Comparison of ENCODE assay signal across 8 mouse cellular contexts in genomic region chr3:95988969-95989368, GRCm38 (mm10). TPM values are rescaled to one million over a fixed set of nuclear protein-coding genes. Genes with fewer than 3 reads are reported as not detected.
DNase-seq lines count a peak whose midpoint lies in the region; ATAC-seq and TF ChIP-seq lines count a peak whose summit lies in the region.

No protein-coding gene starts in this region.

- no peak for TF ChIP-seq POLR2A in brain, embryonic 14.5 days (IDR thresholded peaks at IDR 0.05; ENCODE audit: borderline replicate concordance, extremely low read depth, insufficient read depth, insufficient read length, poor library complexity, severe bottlenecking)

- H3K27ac ChIP-seq in left cerebral cortex, adult 2 months = peak overlapping the region; percentile 60
- H3K27ac ChIP-seq in heart, embryonic 12.5 days (ENCODE audit: poor library complexity, severe bottlenecking) = 0 out of 2 replicates have a peak overlapping the region, but pooled peaks have one; percentile 11
- H3K27ac ChIP-seq in limb, embryonic 13.5 days = peak overlapping the region; percentile 70; the same call in 1 of the 2 replicates

- DNase-seq in left cerebral cortex, adult 2 months (ENCODE audit: extremely low spot score in 1 of 2, low spot score in 2 of 2) = no peak
- no peak for DNase-seq in left cerebral cortex, postnatal 14 days (ENCODE audit: low spot score in 2 of 2)
- DNase-seq in brain, embryonic 14.5 days (ENCODE audit: low read depth) = peak; percentile 34
- no peak for DNase-seq in layer of hippocampus, adult 9-11 months
- DNase-seq in spleen, postnatal 14 days (ENCODE audit: low spot score in 2 of 2) = no peak

- H3K9ac ChIP-seq in heart, embryonic 12.5 days = 0 out of 2 replicates have a peak overlapping the region, but pooled peaks have one; percentile 3
- no peak overlapping the region for H3K9ac ChIP-seq in limb, embryonic 13.5 days

- H3K4me3 ChIP-seq in left cerebral cortex, adult 2 months = no peak overlapping the region
- no peak overlapping the region for H3K4me3 ChIP-seq in heart, embryonic 12.5 days
- no peak overlapping the region for H3K4me3 ChIP-seq in limb, embryonic 13.5 days

- H3K27me3 ChIP-seq in heart, embryonic 12.5 days (replicated peaks) = no peaks in the 10 kb centered on the region
- H3K27me3 ChIP-seq in limb, embryonic 13.5 days = no peaks in the 10 kb centered on the region

- TF ChIP-seq CTCF in left cerebral cortex, adult 2 months (IDR thresholded peaks at IDR 0.05) = no peak
- no peak for TF ChIP-seq CTCF in brain, embryonic 14.5 days (IDR thresholded peaks at IDR 0.05; ENCODE audit: borderline replicate concordance, extremely low read depth, insufficient read depth, insufficient read length)

- 59% methylated on average over 10 of the region's 10 CpGs for WGBS in heart, embryonic 12.5 days
- WGBS in limb, embryonic 13.5 days = 65% methylated on average over 10 of the region's 10 CpGs

- no peak overlapping the region for H3K4me2 ChIP-seq in heart, embryonic 12.5 days
- H3K4me2 ChIP-seq in limb, embryonic 13.5 days (replicated peaks) = no peak overlapping the region

- H3K36me3 ChIP-seq in heart, embryonic 12.5 days = peaks cover 53% of the 10 kb centered on the region
- peaks cover 57% of the 10 kb centered on the region for H3K36me3 ChIP-seq in limb, embryonic 13.5 days

- peaks cover 4% of the 10 kb centered on the region; the same call in 1 of the 2 replicates for H3K9me3 ChIP-seq in heart, embryonic 12.5 days (replicated peaks)
- no peaks in the 10 kb centered on the region for H3K9me3 ChIP-seq in limb, embryonic 13.5 days

- H3K4me1 ChIP-seq in heart, embryonic 12.5 days (replicated peaks) = peaks cover 88% of the 10 kb centered on the region
- peaks cover 48% of the 10 kb centered on the region for H3K4me1 ChIP-seq in limb, embryonic 13.5 days

- no peak for ATAC-seq in heart, embryonic 12.5 days (ENCODE audit: insufficient number of reproducible peaks, low FRiP score)
- no peak for ATAC-seq in limb, embryonic 13.5 days (ENCODE audit: low FRiP score, low read depth)
- ATAC-seq in inflammation-experienced regulatory T-cells, adult 6 months = no peak

- intact Hi-C loops in left cerebral cortex, adult 2 months (cut with DNase I) = no loop called here
- intact Hi-C loops in left cerebral cortex, postnatal 14 days (cut with DNase I) = no loop called here

RNA-seq across cellular contexts. Expression of gene Plekho1, which starts 6.8 kb away (rescaled TPM):
- total RNA-seq in left cerebral cortex, adult 2 months (2021) = 10 to 100 TPM; 73.5 to 86.9 TPM
- 10 to 100 TPM; 67.5 to 69.7 TPM for total RNA-seq in left cerebral cortex, postnatal 14 days (2021)
- polyA plus RNA-seq in brain, embryonic 14.5 days (2012; rRNA removed) = 180 and 199 TPM in 2 replicates
- polyA plus RNA-seq in heart, embryonic 12.5 days (2016; fragmentation: Nextera tagmentation; extraction: Ambion mirVana) = 76.1 and 80.8 TPM in 2 replicates
- 58.3 and 60.0 TPM in 2 replicates for polyA plus RNA-seq in limb, embryonic 13.5 days (2015; fragmentation: Nextera tagmentation; extraction: Ambion mirVana)
- polyA plus RNA-seq in inflammation-experienced regulatory T-cells, adult 6 months (2017; shearing (Covaris generic)) = 10 to 100 TPM; 10.3 to 27.1 (median 15.9) TPM

RNA-seq across cellular contexts. Expression of gene Anp32e, which starts 59.9 kb away (rescaled TPM):
- total RNA-seq in left cerebral cortex, adult 2 months (2021) = 10 to 100 TPM; 82.7 to 98.9 TPM
- 100 to 1,000 TPM in 1 of 2 experiments, 10 to 100 TPM in 1; 95.6 to 107 TPM for total RNA-seq in left cerebral cortex, postnatal 14 days (2021)
- 98.6 and 107 TPM in 2 replicates for polyA plus RNA-seq in brain, embryonic 14.5 days (2012; rRNA removed)
- polyA plus RNA-seq in heart, embryonic 12.5 days (2016; fragmentation: Nextera tagmentation; extraction: Ambion mirVana) = 222 and 229 TPM in 2 replicates
- 231 and 249 TPM in 2 replicates for polyA plus RNA-seq in limb, embryonic 13.5 days (2015; fragmentation: Nextera tagmentation; extraction: Ambion mirVana)
- 100 to 1,000 TPM; 164 to 282 (median 210) TPM for polyA plus RNA-seq in inflammation-experienced regulatory T-cells, adult 6 months (2017; shearing (Covaris generic))

Comparison
In these comparisons a context has a peak if more than half of its experiments do, and no peak if none do; other contexts are left out.
1. H3K27ac ChIP-seq: peak in every context shown above with its lines; median percentile 70 in limb, embryonic 13.5 days; 60 in left cerebral cortex, adult 2 months; 11 in heart, embryonic 12.5 days.